Mouse (Mus musculus) ES-Bruce4 (cell line): Measurements from ENCODE around the gene Crip2. TPM values are rescaled to one million over a fixed set of nuclear protein-coding genes. Genes with fewer than 3 reads are reported as not detected.

ENCODE experiments used
- H3K27ac ChIP-seq: 2 replicates; pipeline ENCODE4 v1.5.1; 2012; ENCODE audit warnings: low read length, inconsistent platforms; ENCODE audit not compliant: insufficient read depth
- H3K27me3 ChIP-seq: 2 replicates; pipeline ENCODE4 v1.6.1; 2012; ENCODE audit warnings: mild to moderate bottlenecking, low read length, inconsistent platforms; ENCODE audit not compliant: control insufficient read depth, poor library complexity, insufficient read depth, severe bottlenecking
- H3K36me3 ChIP-seq: 2 replicates; pipeline ENCODE4 v1.6.1; 2012; ENCODE audit warnings: inconsistent platforms, mild to moderate bottlenecking, low read length, moderate library complexity; ENCODE audit not compliant: control insufficient read depth, poor library complexity, insufficient read depth, severe bottlenecking
- H3K4me1 ChIP-seq: one replicate; pipeline ENCODE4 v1.8.1; 2011; ENCODE audit warnings: low read length; ENCODE audit not compliant: control insufficient read depth, insufficient read depth
- H3K4me3 ChIP-seq: 2 replicates; pipeline ENCODE4 v1.5.1; 2011; ENCODE audit warnings: low read depth, mild to moderate bottlenecking, low read length
- H3K9ac ChIP-seq: 2 replicates; pipeline ENCODE4 v1.6.1; 2012; ENCODE audit warnings: low read depth, mild to moderate bottlenecking, inconsistent platforms; ENCODE audit not compliant: poor library complexity, severe bottlenecking
- H3K9me3 ChIP-seq: replicated peaks from 2 replicates; pipeline ENCODE4 v1.6.1; 2012; ENCODE audit warnings: mild to moderate bottlenecking, low read length, inconsistent platforms; ENCODE audit not compliant: control insufficient read depth, poor library complexity, insufficient read depth, severe bottlenecking
- CTCF ChIP-seq: IDR thresholded peaks from one replicate; pipeline ENCODE4 v1.8.1; 2011; ENCODE audit warnings: low read depth, low read length
- EP300 ChIP-seq: IDR thresholded peaks from 2 replicates; pipeline ENCODE4 v1.6.1; 2011; ENCODE audit warnings: low read depth, low read length; ENCODE audit not compliant: insufficient read depth
- POLR2A ChIP-seq: IDR thresholded peaks from one replicate; pipeline ENCODE4 v1.8.1; 2011; ENCODE audit warnings: low read length; ENCODE audit not compliant: insufficient read depth
- polyA plus RNA-seq: library from polyadenylated mRNA; stranded (reverse); fragments of >200 nt; gene quantifications from 2 replicates; pipeline ENCODE4 v1.2.4, GENCODE M21; 2011; ENCODE audit warnings: low read depth; ENCODE audit not compliant: missing spikeins, insufficient read depth, insufficient read length

Crip2 gene
- polyA plus RNA-seq, 1 experiment: 87.1 TPM

DNA sequence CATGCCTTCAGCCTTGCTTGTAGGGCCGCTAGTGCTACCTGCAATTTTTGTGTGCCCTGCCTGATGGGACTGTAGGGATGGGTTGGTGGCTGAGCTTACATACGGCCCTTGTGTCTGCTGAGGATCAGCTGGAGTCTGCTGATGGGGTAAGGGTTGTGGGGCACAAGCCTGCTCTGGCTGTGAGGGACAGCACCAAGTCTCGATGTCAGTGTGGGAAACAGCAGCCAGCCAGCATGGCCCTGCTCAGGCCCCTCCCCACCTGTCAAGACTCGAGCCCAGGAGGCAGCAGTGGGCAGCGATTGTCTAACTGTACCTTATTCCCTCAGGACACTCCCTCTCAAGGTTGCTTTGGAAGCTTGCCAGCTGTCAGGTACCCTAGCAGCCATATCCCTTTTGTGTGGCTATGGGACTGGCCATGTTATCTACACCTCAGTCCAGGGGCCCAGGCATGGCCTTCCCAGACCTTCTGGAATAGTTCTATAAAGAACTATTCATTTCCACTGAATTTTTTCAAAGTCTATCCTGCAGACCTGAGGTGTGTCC lies 6.1 kb upstream of the Crip2 start:
- Histone ChIP-seq H3K9ac (no peak overlapping the region), H3K36me3 (peaks cover 36% of the 10 kb centered on the region), H3K4me3 (no peak overlapping the region), H3K9me3 (no peaks in the 10 kb centered on the region), H3K4me1 (no peaks in the 10 kb centered on the region), H3K27ac (no peak overlapping the region), H3K27me3 (no peaks in the 10 kb centered on the region)
- TF ChIP-seq EP300 (no peak), CTCF (no peak), POLR2A (no peak)

DNA sequence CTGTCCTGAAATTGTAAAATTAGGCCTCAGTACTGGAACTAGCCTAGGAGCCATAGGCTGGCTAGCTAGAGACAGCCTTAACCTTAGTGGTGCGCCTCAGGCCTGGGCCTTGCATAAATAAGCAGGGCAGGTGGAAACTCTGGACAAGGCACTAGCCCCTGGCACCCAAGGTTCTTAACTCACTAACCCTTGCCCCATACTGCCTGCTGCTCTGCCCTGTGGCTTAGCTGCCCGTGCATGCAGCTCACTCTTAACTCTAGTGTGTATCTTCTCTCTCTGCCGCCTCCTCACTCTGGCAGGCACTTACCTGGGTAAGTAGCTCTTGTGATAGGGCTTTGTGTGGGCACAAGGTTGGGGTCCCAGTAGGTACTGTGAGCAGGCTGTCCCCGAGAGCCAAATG lies 5.5 kb upstream of the Crip2 start:
- Histone ChIP-seq H3K4me1 (no peaks in the 10 kb centered on the region), H3K9ac (no peak overlapping the region), H3K36me3 (peaks cover 34% of the 10 kb centered on the region), H3K27ac (no peak overlapping the region), H3K27me3 (no peaks in the 10 kb centered on the region), H3K9me3 (no peaks in the 10 kb centered on the region), H3K4me3 (no peak overlapping the region)
- TF ChIP-seq POLR2A (no peak), CTCF (no peak), EP300 (no peak)

GRCm38 (mm10) chr12:113135401-113135800 lies 4.6 kb upstream of the Crip2 start:
- H3K36me3 ChIP-seq: peaks cover 29% of the 10 kb centered on the region
- no peaks in the 10 kb centered on the region for H3K4me1 ChIP-seq
- no peak overlapping the region for H3K4me3 ChIP-seq
- H3K27me3 ChIP-seq: no peaks in the 10 kb centered on the region
- H3K9ac ChIP-seq: no peak overlapping the region
- no peak overlapping the region for H3K27ac ChIP-seq
- no peaks in the 10 kb centered on the region for H3K9me3 ChIP-seq
- no peak for TF ChIP-seq POLR2A
- TF ChIP-seq EP300: no peak
- TF ChIP-seq CTCF: no peak

- no peak overlapping the region for H3K9ac ChIP-seq
- H3K4me3 ChIP-seq: no peak overlapping the region
- H3K4me1 ChIP-seq: no peaks in the 10 kb centered on the region
- H3K9me3 ChIP-seq: no peaks in the 10 kb centered on the region
- peaks cover 18% of the 10 kb centered on the region for H3K36me3 ChIP-seq
- no peak overlapping the region for H3K27ac ChIP-seq
- TF ChIP-seq POLR2A (no peak), CTCF (no peak), EP300 (no peak)
- H3K27me3 ChIP-seq: no peaks in the 10 kb centered on the region
Measured at GRCm38 (mm10) chr12:113136492-113137020, 3.5 kb upstream of the Crip2 start.

DNA sequence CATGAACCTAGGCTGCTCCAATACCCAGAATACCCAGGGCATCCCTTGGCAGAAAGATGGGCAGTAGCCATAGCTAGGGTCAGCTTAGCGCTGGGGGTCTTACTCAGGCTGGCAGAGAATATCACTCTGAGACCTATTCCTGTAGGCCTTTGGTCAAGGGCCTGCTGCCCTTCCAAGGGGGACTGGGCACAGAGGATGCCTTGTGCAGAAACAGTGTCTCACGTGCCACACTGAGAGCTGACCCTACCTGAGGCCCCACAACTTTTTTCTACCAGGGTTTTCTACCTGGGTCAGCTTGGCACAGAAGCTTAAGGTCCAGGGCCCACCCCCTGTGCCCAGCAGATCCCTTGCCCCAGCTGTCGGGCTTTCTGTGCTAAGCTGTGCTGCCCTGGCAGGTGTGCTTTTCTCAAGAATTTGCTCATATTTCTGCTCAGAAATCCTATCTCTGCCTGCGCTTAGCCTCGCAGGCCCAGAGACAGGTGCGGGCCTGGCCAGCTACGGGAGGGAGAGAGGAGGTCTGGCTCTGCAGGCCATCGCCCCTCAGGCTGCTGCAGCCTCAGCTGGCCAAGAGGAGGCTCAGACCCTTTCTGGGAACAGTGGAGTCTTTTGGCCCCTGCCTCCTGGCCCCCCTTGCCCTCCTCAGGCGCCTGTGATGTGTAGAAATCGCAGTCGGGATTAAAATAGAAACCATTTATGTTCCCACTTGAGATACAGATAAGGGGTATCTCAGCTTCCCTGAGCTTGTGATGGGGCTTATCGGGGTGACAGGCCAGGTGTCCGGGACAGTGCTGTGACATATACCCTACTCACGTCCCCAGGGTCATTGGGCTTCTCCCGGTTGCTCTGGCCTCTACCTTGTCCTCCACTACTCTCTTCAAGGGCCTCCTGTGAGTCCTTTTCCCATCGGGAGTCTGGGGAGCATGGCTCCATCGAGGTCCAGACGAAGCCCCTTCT lies 2.5 kb upstream of the Crip2 start:
- no peak for TF ChIP-seq POLR2A
- no peak for TF ChIP-seq EP300
- TF ChIP-seq CTCF: no peak
- Histone ChIP-seq H3K4me1 (peaks cover 4% of the 10 kb centered on the region), H3K36me3 (peaks cover 10% of the 10 kb centered on the region; the same call in 1 of the 2 replicates), H3K27me3 (no peaks in the 10 kb centered on the region), H3K9ac (no peak overlapping the region), H3K27ac (no peak overlapping the region), H3K9me3 (no peaks in the 10 kb centered on the region), H3K4me3 (no peak overlapping the region)
